In genomic region chr6:121148360-121148759, GRCm38 (mm10) we compare ENCODE assay signal across 16 mouse cellular contexts.
"Had no signal": no experiment of that assay in that cellular context is flagged by ENCODE, and none has a peak within 500 bp of the region (broad histone marks: within the 10 kb centered on the region; RNA-seq: fewer than 3 reads in every experiment).

No protein-coding gene starts in this region.

- H3K4me2 ChIP-seq: intestine, embryonic 15.5 days; limb, embryonic 12.5 days; limb, embryonic 15.5 days; liver, embryonic 11.5 days; stomach, embryonic 15.5 days had no signal

- DNase-seq: kidney, adult 18-20 months; kidney, adult 9 months; kidney, postnatal 14 days; kidney, postnatal 4 days; left cerebral cortex, postnatal 4 days; liver, postnatal 0 days; midbrain, embryonic 14.5 days; right cerebral cortex, postnatal 25 days; spleen, adult 18-20 months; thymus, postnatal 25 days had no signal

- H3K27me3 ChIP-seq: intestine, embryonic 15.5 days; limb, embryonic 12.5 days; limb, embryonic 15.5 days; stomach, embryonic 15.5 days had no signal

- H3K27ac ChIP-seq: intestine, embryonic 15.5 days; limb, embryonic 12.5 days; limb, embryonic 15.5 days; liver, embryonic 14.5 days; stomach, embryonic 15.5 days had no signal

- H3K4me3 ChIP-seq: intestine, embryonic 15.5 days; limb, embryonic 12.5 days; limb, embryonic 15.5 days; stomach, embryonic 15.5 days had no signal

- H3K9ac ChIP-seq: intestine, embryonic 15.5 days; limb, embryonic 12.5 days; limb, embryonic 15.5 days; liver, embryonic 14.5 days; liver, postnatal 0 days; stomach, embryonic 15.5 days had no signal

- ATAC-seq: intestine, embryonic 15.5 days; liver, postnatal 0 days had no signal

- H3K9me3 ChIP-seq: intestine, embryonic 15.5 days; limb, embryonic 12.5 days; limb, embryonic 15.5 days; stomach, embryonic 15.5 days had no signal

- H3K36me3 ChIP-seq: intestine, embryonic 15.5 days; limb, embryonic 12.5 days; limb, embryonic 15.5 days; stomach, embryonic 15.5 days had no signal
